Mouse (Mus musculus) lung, postnatal 0 days (tissue): ENCODE results near the gene Serpinb1c. TPM values are rescaled to one million over a fixed set of nuclear protein-coding genes. Genes with fewer than 3 reads are reported as not detected.

Experiments used
- ATAC-seq: fragments of 200-750 bp; cut with Nextera tagmentation; 2 replicates; pipeline ENCODE4 v1.8.0; 2017; ENCODE audit warnings: moderate library complexity
- DNase-seq: peaks from one replicate; pipeline ENCODE4 v3.0.0-alpha.2; 2016; ENCODE audit warnings: low spot score
- H3K27ac ChIP-seq: fragments of 300-500 bp; sonication (generic); 2 replicates; pipeline ENCODE4 v1.5.1; 2014; ENCODE audit warnings: antibody characterized with exemption, mild to moderate bottlenecking, low read length, mixed read lengths
- H3K27me3 ChIP-seq: fragments of 300-500 bp; sonication (generic); replicated peaks from 2 replicates; pipeline ENCODE4 v1.6.1; 2014; ENCODE audit warnings: low read length, mixed read lengths; ENCODE audit not compliant: insufficient read depth
- H3K36me3 ChIP-seq: fragments of 300-500 bp; sonication (generic); 2 replicates; pipeline ENCODE4 v1.6.1; 2014; ENCODE audit warnings: low read length, mixed read lengths; ENCODE audit not compliant: insufficient read depth
- H3K4me1 ChIP-seq: fragments of 300-500 bp; sonication (generic); 2 replicates; pipeline ENCODE4 v1.6.1; 2014; ENCODE audit warnings: antibody characterized with exemption, low read depth, low read length, mixed read lengths; ENCODE audit not compliant: insufficient read depth
- H3K4me2 ChIP-seq: fragments of 300-500 bp; sonication (generic); replicated peaks from 2 replicates; pipeline ENCODE4 v1.6.1; 2014; ENCODE audit warnings: low read depth, mild to moderate bottlenecking, low read length, moderate library complexity, mixed read lengths
- H3K4me3 ChIP-seq: fragments of 300-500 bp; sonication (generic); 2 replicates; pipeline ENCODE4 v1.5.1; 2014; ENCODE audit warnings: low read depth, low read length
- H3K9ac ChIP-seq: fragments of 300-500 bp; sonication (generic); replicated peaks from 2 replicates; pipeline ENCODE4 v1.6.1; 2014; ENCODE audit warnings: low read depth, mild to moderate bottlenecking
- H3K9me3 ChIP-seq: fragments of 300-500 bp; sonication (generic); 2 replicates; pipeline ENCODE4 v1.6.1; 2016; ENCODE audit warnings: low read length, mixed read lengths
- CTCF ChIP-seq: IDR thresholded peaks from 2 replicates; pipeline ENCODE4 v1.5.1; 2016; ENCODE audit warnings: antibody characterized with exemption, mild to moderate bottlenecking
- EP300 ChIP-seq: IDR thresholded peaks from 2 replicates; pipeline ENCODE4 v1.6.1; 2016; ENCODE audit warnings: antibody characterized with exemption, mild to moderate bottlenecking, control low read depth
- whole genome bisulfite sequencing: fragments of 180-500 bp; shearing (Covaris S2); extraction: QIAGEN DNeasy Blood & Tissue Kit; methylation state at CpG from one replicate; pipeline ENCODE4 v1.1.7; 2014; 5-methylcytosine and 5-hydroxymethylcytosine counted together
- polyA plus RNA-seq: library from polyadenylated mRNA; unstranded; fragments of >200 nt; fragmentation: Nextera tagmentation; extraction: Ambion mirVana; gene quantifications from 2 replicates; pipeline ENCODE4 v1.2.1, GENCODE M21; 2015

The Serpinb1c gene
- polyA plus RNA-seq, 1 experiment from 2014 or later: 0.07 TPM

- H3K4me1 ChIP-seq: no peaks in the 10 kb centered on the region; the same call in 1 of the 2 replicates
- no peak for DNase-seq
- no peak overlapping the region for H3K4me2 ChIP-seq
- TF ChIP-seq CTCF (no peak), EP300 (no peak)
- H3K9me3 ChIP-seq: no peaks in the 10 kb centered on the region
- no peak overlapping the region for H3K4me3 ChIP-seq
- H3K27me3 ChIP-seq: no peaks in the 10 kb centered on the region
- no peaks in the 10 kb centered on the region for H3K36me3 ChIP-seq
- no peak for ATAC-seq
- no peak overlapping the region for H3K27ac ChIP-seq
- H3K9ac ChIP-seq: no peak overlapping the region
Observed at GRCm38 (mm10) chr13:32846221-32846620, 51.8 kb downstream of the Serpinb1c start.

DNA sequence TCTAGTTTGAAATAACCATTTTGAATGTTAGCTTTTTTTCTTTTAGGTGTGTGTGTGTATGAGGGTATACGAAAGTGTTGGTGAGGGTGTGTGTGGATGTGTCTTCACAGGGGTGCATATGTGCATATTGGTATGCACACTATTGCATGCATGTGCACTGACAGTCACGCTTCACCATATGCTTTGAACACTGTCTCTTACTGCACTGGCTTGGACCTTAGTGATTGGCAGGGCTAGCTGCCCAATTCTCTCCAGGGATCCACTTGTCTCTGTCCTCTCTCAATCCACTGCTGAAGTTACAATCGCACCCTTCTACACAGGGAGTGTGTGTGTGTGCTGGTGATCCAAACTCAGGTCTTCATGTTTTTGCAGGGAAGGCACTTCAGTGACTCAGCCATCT lies 56.7 kb downstream of the Serpinb1c start:
- Histone ChIP-seq H3K27me3 (no peaks in the 10 kb centered on the region), H3K4me1 (no peaks in the 10 kb centered on the region), H3K9me3 (no peaks in the 10 kb centered on the region), H3K4me3 (no peak overlapping the region), H3K36me3 (no peaks in the 10 kb centered on the region), H3K9ac (no peak overlapping the region), H3K4me2 (no peak overlapping the region), H3K27ac (no peak overlapping the region)
- ATAC-seq (no peak), DNase-seq (no peak)
- TF ChIP-seq CTCF (no peak), EP300 (no peak)
- 96% methylated on average over 3 of the region's 3 CpGs for WGBS

- no peaks in the 10 kb centered on the region for H3K36me3 ChIP-seq
- ATAC-seq (no peak), DNase-seq (no peak)
- H3K27ac ChIP-seq: no peak overlapping the region
- no peaks in the 10 kb centered on the region for H3K27me3 ChIP-seq
- H3K4me2 ChIP-seq: no peak overlapping the region
- no peak for TF ChIP-seq CTCF
- TF ChIP-seq EP300: no peak
- H3K9me3 ChIP-seq: no peaks in the 10 kb centered on the region
- no peak overlapping the region for H3K4me3 ChIP-seq
- WGBS: 21% methylated on average over 1 of the region's 1 CpGs
- H3K9ac ChIP-seq: no peak overlapping the region
- H3K4me1 ChIP-seq: no peaks in the 10 kb centered on the region
Observed at GRCm38 (mm10) chr13:32839314-32839713, 58.7 kb downstream of the Serpinb1c start.

GRCm38 (mm10) chr13:32834513-32834912 lies 63.5 kb downstream of the Serpinb1c start:
- Histone ChIP-seq H3K4me3 (no peak overlapping the region), H3K27me3 (no peaks in the 10 kb centered on the region), H3K9me3 (no peaks in the 10 kb centered on the region), H3K4me2 (no peak overlapping the region), H3K9ac (no peak overlapping the region), H3K36me3 (no peaks in the 10 kb centered on the region), H3K27ac (no peak overlapping the region), H3K4me1 (no peaks in the 10 kb centered on the region)
- DNase-seq (peak; percentile 17), ATAC-seq (no peak)
- WGBS: 90% methylated on average over 5 of the region's 5 CpGs
- TF ChIP-seq CTCF (no peak), EP300 (no peak)

- 64% methylated on average over 6 of the region's 6 CpGs for WGBS
- Histone ChIP-seq H3K4me1 (no peaks in the 10 kb centered on the region), H3K9ac (no peak overlapping the region), H3K4me2 (no peak overlapping the region), H3K36me3 (no peaks in the 10 kb centered on the region), H3K27me3 (no peaks in the 10 kb centered on the region), H3K27ac (no peak overlapping the region), H3K4me3 (no peak overlapping the region), H3K9me3 (no peaks in the 10 kb centered on the region)
- no peak for TF ChIP-seq CTCF
- no peak for TF ChIP-seq EP300
- no peak for ATAC-seq
- DNase-seq: no peak
Observed at GRCm38 (mm10) chr13:32833237-32833636, 64.8 kb downstream of the Serpinb1c start.

DNA sequence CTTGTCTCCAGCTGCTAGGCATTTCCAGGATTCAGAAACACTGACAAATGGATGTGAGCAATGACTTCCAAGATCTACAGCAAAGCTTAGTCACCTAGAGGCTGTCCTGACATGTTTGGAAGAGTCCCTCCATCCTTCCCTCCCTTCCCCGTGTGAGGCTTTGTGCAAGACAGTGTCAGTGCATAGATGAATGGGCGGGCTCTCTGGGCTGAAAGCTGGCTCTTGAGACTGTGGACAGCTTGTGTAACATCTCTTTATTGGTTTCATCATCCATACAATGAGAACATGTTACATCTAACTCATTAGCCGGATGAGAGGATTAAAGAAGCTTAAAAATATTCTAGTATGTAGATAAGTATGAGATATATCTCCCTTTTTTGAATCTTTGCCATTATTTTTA lies 65.2 kb downstream of the Serpinb1c start:
- no peak overlapping the region for H3K4me2 ChIP-seq
- H3K4me1 ChIP-seq: no peaks in the 10 kb centered on the region
- H3K9ac ChIP-seq: no peak overlapping the region
- no peak overlapping the region for H3K27ac ChIP-seq
- no peaks in the 10 kb centered on the region for H3K36me3 ChIP-seq
- ATAC-seq (peak; percentile 28; the same call in 1 of the 2 replicates), DNase-seq (peak; percentile 22)
- no peaks in the 10 kb centered on the region for H3K27me3 ChIP-seq
- TF ChIP-seq CTCF: no peak
- no peak for TF ChIP-seq EP300
- H3K4me3 ChIP-seq: no peak overlapping the region
- 46% methylated on average over 3 of the region's 3 CpGs for WGBS
- no peaks in the 10 kb centered on the region for H3K9me3 ChIP-seq
